Mouse (Mus musculus) hindbrain, embryonic 16.5 days (tissue): ENCODE measurements around the gene Prmt1. TPM values are rescaled to one million over a fixed set of nuclear protein-coding genes. Genes with fewer than 3 reads are reported as not detected.

Experiments used
- ATAC-seq: fragments of 200-750 bp; cut with Nextera tagmentation; 2 replicates; pipeline ENCODE4 v1.8.0; 2017; ENCODE audit warnings: moderate TSS enrichment, moderate library complexity
- H3K27ac ChIP-seq: fragments of 300-500 bp; sonication (generic); 2 replicates; pipeline ENCODE4 v1.5.1; 2014; ENCODE audit warnings: low read depth, mild to moderate bottlenecking, control low read depth, low read length, moderate library complexity
- H3K27me3 ChIP-seq: fragments of 300-500 bp; sonication (generic); replicated peaks from 2 replicates; pipeline ENCODE4 v1.6.1; 2014; ENCODE audit warnings: low read length; ENCODE audit not compliant: control insufficient read depth, insufficient read depth
- H3K36me3 ChIP-seq: fragments of 300-500 bp; sonication (generic); 2 replicates; pipeline ENCODE4 v1.6.1; 2014; ENCODE audit warnings: mild to moderate bottlenecking, low read length, moderate library complexity, mixed read lengths; ENCODE audit not compliant: control insufficient read depth, insufficient read depth
- H3K4me1 ChIP-seq: fragments of 300-500 bp; sonication (generic); 2 replicates; pipeline ENCODE4 v1.6.1; 2014; ENCODE audit warnings: low read depth, low read length; ENCODE audit not compliant: control insufficient read depth, insufficient read depth
- H3K4me2 ChIP-seq: fragments of 300-500 bp; sonication (generic); 2 replicates; pipeline ENCODE4 v1.6.1; 2014; ENCODE audit warnings: mild to moderate bottlenecking, low read length, control low read depth, moderate library complexity
- H3K4me3 ChIP-seq: fragments of 300-500 bp; sonication (generic); 2 replicates; pipeline ENCODE4 v1.5.1; 2014; ENCODE audit warnings: mild to moderate bottlenecking, low read length, control low read depth, moderate library complexity
- H3K9ac ChIP-seq: fragments of 300-500 bp; sonication (generic); 2 replicates; pipeline ENCODE4 v1.6.1; 2014; ENCODE audit warnings: low read depth, mild to moderate bottlenecking, control low read depth, low read length, moderate library complexity
- H3K9me3 ChIP-seq: fragments of 300-500 bp; sonication (generic); 2 replicates; pipeline ENCODE4 v1.6.1; 2014; ENCODE audit warnings: mild to moderate bottlenecking, low read length, moderate library complexity; ENCODE audit not compliant: control insufficient read depth
- WGBS: fragments of 180-500 bp; shearing (Covaris S2); extraction: QIAGEN DNeasy Blood & Tissue Kit; methylation state at CpG from one replicate; pipeline ENCODE4 v1.1.7; 2014; 5-methylcytosine and 5-hydroxymethylcytosine counted together
- polyA plus RNA-seq: library from polyadenylated mRNA; unstranded; fragments of >200 nt; fragmentation: Nextera tagmentation; extraction: Ambion mirVana; gene quantifications from 2 replicates; pipeline ENCODE4 v1.2.1, GENCODE M21; 2015

The Prmt1 gene
- polyA plus RNA-seq, 1 experiment from 2014 or later: 629 TPM

DNA sequence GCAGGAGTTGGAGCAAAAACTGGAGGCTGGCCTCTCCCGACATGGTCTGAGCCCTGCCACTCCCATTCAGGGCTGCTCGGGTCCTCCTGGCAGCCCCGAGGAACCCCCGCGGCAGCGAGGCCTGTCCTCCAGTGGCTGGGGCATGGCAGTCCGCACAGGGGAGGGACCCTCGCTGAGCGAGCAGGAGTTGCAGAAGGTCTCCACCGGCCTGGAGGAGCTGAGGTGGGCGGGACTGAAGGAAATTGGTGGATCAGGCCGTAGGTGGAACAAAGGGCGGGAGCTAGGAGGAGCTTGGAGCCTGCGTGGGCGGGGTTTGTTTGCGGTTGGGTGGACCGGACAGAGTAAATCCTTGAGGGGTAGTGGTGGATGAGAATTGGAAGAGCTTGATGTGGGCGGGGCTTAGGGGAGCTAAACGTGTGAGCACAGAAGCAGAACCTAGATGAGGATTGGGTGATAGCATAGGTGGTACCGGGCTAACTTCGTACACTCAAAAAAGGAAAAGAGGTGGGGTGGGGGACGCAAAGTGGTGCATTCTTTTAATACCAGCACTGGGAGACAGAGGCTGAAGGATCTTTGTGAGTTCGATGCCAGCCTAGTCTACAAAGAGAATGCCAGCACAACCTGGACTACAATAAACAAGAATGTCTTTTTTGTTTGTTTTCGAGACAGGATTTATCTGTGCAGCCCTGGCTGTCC, 33.6 kb downstream of the Prmt1 start:
- peak; percentile 91 for ATAC-seq
- Histone ChIP-seq H3K36me3 (no peaks in the 10 kb centered on the region), H3K27me3 (peaks cover 16% of the 10 kb centered on the region), H3K9me3 (no peaks in the 10 kb centered on the region), H3K9ac (peak overlapping the region; percentile 70), H3K4me3 (peak overlapping the region; percentile 53), H3K27ac (no peak overlapping the region), H3K4me1 (peaks cover 8% of the 10 kb centered on the region), H3K4me2 (peak overlapping the region; percentile 91)
- 6% methylated on average over 24 of the region's 24 CpGs for WGBS

- Histone ChIP-seq H3K27ac (0 out of 2 replicates have a peak overlapping the region, but pooled peaks have one; percentile 29), H3K9ac (peak overlapping the region; percentile 70; the same call in 1 of the 2 replicates), H3K4me1 (peaks cover 8% of the 10 kb centered on the region), H3K4me2 (peak overlapping the region; percentile 91), H3K27me3 (peaks cover 16% of the 10 kb centered on the region), H3K4me3 (peak overlapping the region; percentile 53), H3K9me3 (no peaks in the 10 kb centered on the region), H3K36me3 (no peaks in the 10 kb centered on the region)
- WGBS: 0% methylated on average over 10 of the region's 10 CpGs
- ATAC-seq: peak; percentile 27; the same call in 1 of the 2 replicates
Observed at GRCm38 (mm10) chr7:44951960-44952359, 34.4 kb downstream of the Prmt1 start.

DNA sequence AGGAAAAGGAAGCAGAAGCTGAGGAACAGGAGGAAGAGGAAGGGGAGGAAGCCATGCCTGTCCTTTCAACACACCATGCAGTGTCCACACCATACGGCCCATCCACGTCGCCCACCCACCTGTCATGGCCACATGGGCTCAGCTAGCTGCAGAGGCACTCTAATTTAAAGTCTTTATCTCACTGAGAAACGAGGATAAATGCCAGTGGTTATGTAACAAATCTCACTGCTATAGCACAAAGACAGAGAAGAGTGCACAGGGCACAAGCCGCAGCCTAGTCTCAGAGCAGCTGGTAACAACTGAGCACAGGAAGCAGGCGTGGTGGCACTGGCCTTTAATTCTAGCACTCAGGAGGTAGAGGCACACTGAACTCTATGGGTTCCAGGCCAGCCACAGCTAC, 36.4 kb downstream of the Prmt1 start:
- Histone ChIP-seq H3K4me2 (no peak overlapping the region), H3K27ac (no peak overlapping the region), H3K27me3 (peaks cover 16% of the 10 kb centered on the region), H3K4me3 (no peak overlapping the region), H3K36me3 (no peaks in the 10 kb centered on the region), H3K4me1 (peaks cover 8% of the 10 kb centered on the region), H3K9ac (no peak overlapping the region), H3K9me3 (no peaks in the 10 kb centered on the region)
- ATAC-seq: no peak
- WGBS: 84% methylated on average over 6 of the region's 6 CpGs

DNA sequence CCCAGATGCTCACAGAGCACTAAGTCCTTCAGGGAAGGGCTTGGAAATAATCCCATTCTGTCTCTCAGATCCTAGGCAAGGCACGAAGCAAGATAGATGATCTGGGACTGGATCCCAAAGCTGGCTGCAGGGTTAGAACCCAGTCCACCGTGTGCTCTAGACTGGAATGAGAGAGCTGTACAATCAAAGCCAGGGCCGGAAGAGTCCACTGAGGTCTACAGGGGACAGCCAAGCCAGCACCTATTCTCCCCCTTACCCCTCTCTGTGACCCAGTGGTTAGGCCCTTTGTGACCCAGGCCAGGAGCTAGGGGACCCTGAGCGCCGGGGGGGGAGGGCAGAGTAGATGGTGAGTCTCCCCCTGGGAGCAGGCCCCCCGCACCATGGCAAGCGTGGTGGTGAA, 43.5 kb downstream of the Prmt1 start, which contains the start of gene Tsks:
Gene Tsks (plus strand): TSS at position 301 of the 400 bp plus-strand sequence.
- WGBS: 84% methylated on average over 7 of the region's 7 CpGs
- no peaks in the 10 kb centered on the region for H3K9me3 ChIP-seq
- ATAC-seq: no peak

GRCm38 (mm10) chr7:44938680-44939079, 47.7 kb downstream of the Prmt1 start:
- Histone ChIP-seq H3K9me3 (no peaks in the 10 kb centered on the region), H3K4me2 (no peak overlapping the region), H3K4me1 (no peaks in the 10 kb centered on the region), H3K9ac (no peak overlapping the region), H3K4me3 (no peak overlapping the region), H3K27ac (no peak overlapping the region), H3K27me3 (no peaks in the 10 kb centered on the region), H3K36me3 (no peaks in the 10 kb centered on the region)
- 91% methylated on average over 4 of the region's 4 CpGs for WGBS
- no peak for ATAC-seq

More for the DNA sequence above, 43.5 kb downstream of the Prmt1 start, which contains the start of gene Tsks:
- Histone ChIP-seq H3K36me3 (no peaks in the 10 kb centered on the region), H3K9ac (no peak within 1 kb of the TSS), H3K27ac (no peak within 1 kb of the TSS), H3K27me3 (no peaks in the 10 kb centered on the region), H3K4me3 (no peak within 1 kb of the TSS), H3K4me1 (no peaks in the 10 kb centered on the region), H3K4me2 (no peak within 1 kb of the TSS)

GRCm38 (mm10) chr7:44929204-44930151, 56.9 kb downstream of the Prmt1 start, which contains the start of gene Ap2a1:
Ap2a1 (minus strand) TSS chr7:44929496.
- Histone ChIP-seq H3K9me3 (no peaks in the 10 kb centered on the region), H3K9ac (peak within 1 kb of the TSS; percentile 97), H3K4me2 (peak within 1 kb of the TSS; percentile 80), H3K4me1 (peaks cover 20% of the 10 kb centered on the region), H3K36me3 (no peaks in the 10 kb centered on the region), H3K27ac (peak within 1 kb of the TSS; percentile 96), H3K27me3 (no peaks in the 10 kb centered on the region), H3K4me3 (peak within 1 kb of the TSS; percentile 99)
- peak; percentile 99 for ATAC-seq
- under 1% methylated on average over 84 of the region's 84 CpGs for WGBS

- whole genome bisulfite sequencing: 0% methylated on average over 1 of the region's 1 CpGs
- H3K27me3 ChIP-seq: no peaks in the 10 kb centered on the region
- no peak overlapping the region for H3K27ac ChIP-seq
Observed at GRCm38 (mm10) chr7:44928570-44928969, 57.8 kb downstream of the Prmt1 start.

More at GRCm38 (mm10) chr7:44928570-44928969, 57.8 kb downstream of the Prmt1 start:
- ATAC-seq: no peak
- Histone ChIP-seq H3K4me1 (peaks cover 20% of the 10 kb centered on the region), H3K9ac (peak overlapping the region; percentile 97), H3K36me3 (peaks cover 3% of the 10 kb centered on the region; the same call in 1 of the 2 replicates), H3K4me3 (peak overlapping the region; percentile 99), H3K9me3 (no peaks in the 10 kb centered on the region), H3K4me2 (peak overlapping the region; percentile 80)
